Mouse (Mus musculus): ENCODE results near the gene Iyd. TPM values are rescaled to one million over a fixed set of nuclear protein-coding genes. Genes with fewer than 3 reads are reported as not detected.

Iyd gene
- polyA plus RNA-seq, 2 experiments: 0.20 to 0.88 TPM

DNA sequence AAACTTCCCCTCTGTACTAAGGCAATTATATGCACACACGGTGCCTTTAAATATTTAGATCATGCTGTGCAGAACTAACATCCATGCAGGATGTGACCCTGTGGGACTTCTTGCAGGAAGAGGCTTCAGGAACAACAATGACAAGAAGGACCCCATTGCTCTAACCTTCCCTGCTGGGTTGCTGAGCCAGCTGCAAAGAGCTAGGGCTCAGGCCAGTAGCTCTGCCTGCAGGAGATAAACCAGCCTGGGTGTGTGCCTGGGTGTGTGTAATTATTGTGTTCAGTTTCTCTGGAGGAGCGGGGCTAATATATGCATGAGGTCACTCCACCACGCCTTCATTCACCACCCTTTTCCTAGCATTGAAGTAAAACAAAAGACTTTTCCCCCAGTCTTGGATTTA lies 51.8 kb downstream of the Iyd start:
- Histone ChIP-seq H3K4me3 (replicated peaks; ENCODE audit: low read length) (no peak overlapping the region), H3K27me3 (ENCODE audit: control insufficient read depth, insufficient read depth, low read length) (no peaks in the 10 kb centered on the region), H3K36me3 (ENCODE audit: control insufficient read depth, insufficient read depth, low read length) (no peaks in the 10 kb centered on the region), H3K4me1 (ENCODE audit: control insufficient read depth, insufficient read depth, low read length) (peaks cover 4% of the 10 kb centered on the region; the same call in 1 of the 2 replicates), H3K9me3 (ENCODE audit: control insufficient read depth, low read length) (no peaks in the 10 kb centered on the region), H3K4me2 (replicated peaks; ENCODE audit: low read depth, low read length, severe bottlenecking) (no peak overlapping the region), H3K27ac (replicated peaks; ENCODE audit: low read depth, low read length) (no peak overlapping the region), H3K9ac (ENCODE audit: low read depth, low read length, severe bottlenecking) (no peak overlapping the region)
- no peak for TF ChIP-seq POLR2A (IDR thresholded peaks at IDR 0.05; ENCODE audit: borderline replicate concordance, extremely low read depth, insufficient read depth, insufficient read length)
- 49% methylated on average over 3 of the region's 3 CpGs for WGBS
- ATAC-seq (ENCODE audit: low FRiP score, low read depth) (no peak; the same call in 1 of the 2 replicates), DNase-seq (ENCODE audit: low spot score) (no peak)

DNA sequence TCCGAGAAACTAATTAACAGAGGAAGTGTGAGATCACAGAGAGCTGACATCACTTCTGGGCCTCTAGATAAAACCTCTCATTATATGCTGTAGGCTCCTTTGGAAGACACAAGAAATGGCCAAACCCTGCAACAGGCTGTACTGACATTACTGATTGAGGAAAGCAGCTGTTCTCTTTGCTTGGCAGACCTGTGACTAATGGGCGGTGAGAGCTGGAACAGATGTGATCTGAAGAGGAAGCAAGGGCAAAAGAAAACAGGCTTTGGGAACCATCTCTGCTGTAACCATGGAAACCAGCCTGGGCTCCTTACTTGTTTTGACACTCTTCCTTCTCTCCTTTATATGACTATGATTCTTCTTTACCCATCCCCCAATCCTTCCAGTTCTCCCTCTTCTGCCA lies 56.7 kb downstream of the Iyd start:
- H3K27ac ChIP-seq (replicated peaks; ENCODE audit: low read depth, low read length): no peak overlapping the region
- H3K9me3 ChIP-seq (ENCODE audit: control insufficient read depth, low read length): no peaks in the 10 kb centered on the region
- H3K36me3 ChIP-seq (ENCODE audit: control insufficient read depth, insufficient read depth, low read length): no peaks in the 10 kb centered on the region
- H3K9ac ChIP-seq (ENCODE audit: low read depth, low read length, severe bottlenecking): no peak overlapping the region
- TF ChIP-seq POLR2A (IDR thresholded peaks at IDR 0.05; ENCODE audit: borderline replicate concordance, extremely low read depth, insufficient read depth, insufficient read length): no peak
- no peaks in the 10 kb centered on the region for H3K4me1 ChIP-seq (ENCODE audit: control insufficient read depth, insufficient read depth, low read length)
- 68% methylated on average over 2 of the region's 2 CpGs for WGBS
- H3K27me3 ChIP-seq (ENCODE audit: control insufficient read depth, insufficient read depth, low read length): no peaks in the 10 kb centered on the region
- no peak overlapping the region for H3K4me3 ChIP-seq (replicated peaks; ENCODE audit: low read length)
- DNase-seq (ENCODE audit: low spot score) (peak; percentile 20), ATAC-seq (ENCODE audit: low FRiP score, low read depth) (no peak)
- no peak overlapping the region for H3K4me2 ChIP-seq (replicated peaks; ENCODE audit: low read depth, low read length, severe bottlenecking)

DNA sequence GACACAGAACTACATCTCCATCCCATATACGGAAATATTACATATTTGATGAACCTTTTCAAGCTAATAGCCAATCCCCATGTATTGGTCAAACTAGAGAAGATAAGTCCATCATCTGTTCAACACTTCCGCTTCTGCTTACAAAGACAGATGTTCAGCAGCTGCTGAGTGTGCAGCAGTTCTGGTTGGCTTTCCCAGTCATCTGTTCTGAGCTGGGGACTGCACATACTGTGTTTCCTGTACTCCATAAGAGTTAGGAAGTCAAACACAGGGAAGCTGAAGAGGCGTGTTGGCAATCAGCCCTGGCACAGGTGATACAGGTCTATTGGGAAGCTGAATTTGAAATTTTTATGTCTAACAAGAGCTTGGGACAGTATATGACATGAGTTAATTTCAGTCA lies 57.7 kb downstream of the Iyd start:
- no peak overlapping the region for H3K27ac ChIP-seq (replicated peaks; ENCODE audit: low read depth, low read length)
- DNase-seq (ENCODE audit: low spot score): no peak
- no peaks in the 10 kb centered on the region for H3K27me3 ChIP-seq (ENCODE audit: control insufficient read depth, insufficient read depth, low read length)
- no peak overlapping the region for H3K4me2 ChIP-seq (replicated peaks; ENCODE audit: low read depth, low read length, severe bottlenecking)
- 83% methylated on average over 3 of the region's 3 CpGs for WGBS
- H3K4me1 ChIP-seq (ENCODE audit: control insufficient read depth, insufficient read depth, low read length): no peaks in the 10 kb centered on the region
- no peak for ATAC-seq (ENCODE audit: low FRiP score, low read depth)
- no peaks in the 10 kb centered on the region for H3K9me3 ChIP-seq (ENCODE audit: control insufficient read depth, low read length)
- H3K36me3 ChIP-seq (ENCODE audit: control insufficient read depth, insufficient read depth, low read length): no peaks in the 10 kb centered on the region
- TF ChIP-seq POLR2A (IDR thresholded peaks at IDR 0.05; ENCODE audit: borderline replicate concordance, extremely low read depth, insufficient read depth, insufficient read length): no peak
- H3K4me3 ChIP-seq (replicated peaks; ENCODE audit: low read length): no peak overlapping the region
- H3K9ac ChIP-seq (ENCODE audit: low read depth, low read length, severe bottlenecking): no peak overlapping the region

Other genes starting within 250 kb of the Iyd start
- 4.6 and 5.2 TPM in 2 replicates for gene Ppp1r14c, start 174.2 kb upstream of the Iyd start, polyA plus RNA-seq (2012; rRNA removed)
- 12.5 and 13.8 TPM in 2 replicates for gene Ppp1r14c, start 174.2 kb upstream of the Iyd start, polyA plus RNA-seq (2014; fragmentation: Nextera tagmentation; extraction: Ambion mirVana)
- gene Plekhg1, start 200.1 kb downstream of the Iyd start, polyA plus RNA-seq (2012; rRNA removed): 13.4 and 14.3 TPM in 2 replicates
- 18.7 and 20.9 TPM in 2 replicates for gene Plekhg1, start 200.1 kb downstream of the Iyd start, polyA plus RNA-seq (2014; fragmentation: Nextera tagmentation; extraction: Ambion mirVana)

Data from limb, embryonic 14.5 days (tissue).